Mouse (Mus musculus) ES-Bruce4 (cell line): ENCODE results near the gene Rpl3l. TPM values are rescaled to one million over a fixed set of nuclear protein-coding genes. Genes with fewer than 3 reads are reported as not detected.
A peak's percentile ranks its signal among the peaks of the same experiment; 100 is the strongest.

Source experiments
- H3K27ac ChIP-seq: 2 replicates; pipeline ENCODE4 v1.5.1; 2012; ENCODE audit warnings: low read length, inconsistent platforms; ENCODE audit not compliant: insufficient read depth
- H3K27me3 ChIP-seq: 2 replicates; pipeline ENCODE4 v1.6.1; 2012; ENCODE audit warnings: mild to moderate bottlenecking, low read length, inconsistent platforms; ENCODE audit not compliant: control insufficient read depth, poor library complexity, insufficient read depth, severe bottlenecking
- H3K36me3 ChIP-seq: 2 replicates; pipeline ENCODE4 v1.6.1; 2012; ENCODE audit warnings: inconsistent platforms, mild to moderate bottlenecking, low read length, moderate library complexity; ENCODE audit not compliant: control insufficient read depth, poor library complexity, insufficient read depth, severe bottlenecking
- H3K4me1 ChIP-seq: one replicate; pipeline ENCODE4 v1.8.1; 2011; ENCODE audit warnings: low read length; ENCODE audit not compliant: control insufficient read depth, insufficient read depth
- H3K4me3 ChIP-seq: 2 replicates; pipeline ENCODE4 v1.5.1; 2011; ENCODE audit warnings: low read depth, mild to moderate bottlenecking, low read length
- H3K9ac ChIP-seq: 2 replicates; pipeline ENCODE4 v1.6.1; 2012; ENCODE audit warnings: low read depth, mild to moderate bottlenecking, inconsistent platforms; ENCODE audit not compliant: poor library complexity, severe bottlenecking
- H3K9me3 ChIP-seq: replicated peaks from 2 replicates; pipeline ENCODE4 v1.6.1; 2012; ENCODE audit warnings: mild to moderate bottlenecking, low read length, inconsistent platforms; ENCODE audit not compliant: control insufficient read depth, poor library complexity, insufficient read depth, severe bottlenecking
- CTCF ChIP-seq: IDR thresholded peaks from one replicate; pipeline ENCODE4 v1.8.1; 2011; ENCODE audit warnings: low read depth, low read length
- EP300 ChIP-seq: IDR thresholded peaks from 2 replicates; pipeline ENCODE4 v1.6.1; 2011; ENCODE audit warnings: low read depth, low read length; ENCODE audit not compliant: insufficient read depth
- POLR2A ChIP-seq: IDR thresholded peaks from one replicate; pipeline ENCODE4 v1.8.1; 2011; ENCODE audit warnings: low read length; ENCODE audit not compliant: insufficient read depth
- polyA plus RNA-seq: library from polyadenylated mRNA; stranded (reverse); fragments of >200 nt; gene quantifications from 2 replicates; pipeline ENCODE4 v1.2.4, GENCODE M21; 2011; ENCODE audit warnings: low read depth; ENCODE audit not compliant: missing spikeins, insufficient read depth, insufficient read length

Rpl3l gene
- polyA plus RNA-seq, 1 experiment: not detected

- H3K27me3 ChIP-seq: no peaks in the 10 kb centered on the region
- H3K36me3 ChIP-seq: no peaks in the 10 kb centered on the region
- H3K4me1 ChIP-seq: peaks cover 2% of the 10 kb centered on the region
- peak within 1 kb of the TSS; percentile 88 for H3K4me3 ChIP-seq
- 0 out of 2 replicates have a peak within 1 kb of the TSS, but pooled peaks have one; percentile 23 for H3K27ac ChIP-seq
- H3K9ac ChIP-seq: peak within 1 kb of the TSS; percentile 33
- no peaks in the 10 kb centered on the region for H3K9me3 ChIP-seq
- TF ChIP-seq POLR2A (peak; percentile 69), CTCF (no peak), EP300 (no peak)
These were observed 8.9 kb downstream of the Rpl3l start, which contains the start of gene Msrb1 for GRCm38 (mm10) chr17:24736330-24737051. TSS of gene Msrb1 (plus strand) at chr17:24736642.

GRCm38 (mm10) chr17:24737135-24737810 lies 9.7 kb downstream of the Rpl3l start:
- peak overlapping the region; percentile 33 for H3K9ac ChIP-seq
- H3K27ac ChIP-seq: no peak overlapping the region
- H3K36me3 ChIP-seq: no peaks in the 10 kb centered on the region
- TF ChIP-seq CTCF: no peak
- TF ChIP-seq EP300: no peak
- TF ChIP-seq POLR2A: no peak
- peak overlapping the region; percentile 88 for H3K4me3 ChIP-seq
- H3K9me3 ChIP-seq: no peaks in the 10 kb centered on the region
- peaks cover 2% of the 10 kb centered on the region for H3K4me1 ChIP-seq
- H3K27me3 ChIP-seq: no peaks in the 10 kb centered on the region

- Histone ChIP-seq H3K27me3 (no peaks in the 10 kb centered on the region), H3K4me1 (peaks cover under 1% of the 10 kb centered on the region), H3K27ac (no peak overlapping the region), H3K9ac (no peak overlapping the region), H3K36me3 (no peaks in the 10 kb centered on the region), H3K9me3 (no peaks in the 10 kb centered on the region), H3K4me3 (no peak overlapping the region)
- TF ChIP-seq EP300: no peak
- TF ChIP-seq CTCF: no peak
- TF ChIP-seq POLR2A: no peak
These were observed 10.6 kb downstream of the Rpl3l start for GRCm38 (mm10) chr17:24738238-24738637.

GRCm38 (mm10) chr17:24739926-24740325 lies 12.3 kb downstream of the Rpl3l start:
- Histone ChIP-seq H3K4me3 (no peak overlapping the region), H3K9me3 (no peaks in the 10 kb centered on the region), H3K27ac (no peak overlapping the region), H3K4me1 (no peaks in the 10 kb centered on the region), H3K27me3 (no peaks in the 10 kb centered on the region), H3K36me3 (no peaks in the 10 kb centered on the region), H3K9ac (no peak overlapping the region)
- TF ChIP-seq CTCF: no peak
- no peak for TF ChIP-seq POLR2A
- TF ChIP-seq EP300: no peak

- Histone ChIP-seq H3K36me3 (no peaks in the 10 kb centered on the region), H3K27ac (no peak overlapping the region), H3K27me3 (no peaks in the 10 kb centered on the region), H3K4me1 (no peaks in the 10 kb centered on the region), H3K4me3 (no peak overlapping the region), H3K9me3 (no peaks in the 10 kb centered on the region), H3K9ac (no peak overlapping the region)
- TF ChIP-seq POLR2A (no peak), EP300 (no peak), CTCF (no peak)
These were observed 14.7 kb downstream of the Rpl3l start for GRCm38 (mm10) chr17:24742307-24742706.

GRCm38 (mm10) chr17:24743896-24744295 lies 16.3 kb downstream of the Rpl3l start:
- Histone ChIP-seq H3K36me3 (no peaks in the 10 kb centered on the region), H3K27me3 (no peaks in the 10 kb centered on the region), H3K9me3 (no peaks in the 10 kb centered on the region), H3K4me1 (no peaks in the 10 kb centered on the region), H3K9ac (no peak overlapping the region), H3K4me3 (no peak overlapping the region), H3K27ac (no peak overlapping the region)
- TF ChIP-seq POLR2A (no peak), CTCF (no peak), EP300 (no peak)
